Mouse (Mus musculus): Measurements from ENCODE around the gene Gpr146. TPM values are rescaled to one million over a fixed set of nuclear protein-coding genes. Genes with fewer than 3 reads are reported as not detected.
A peak's percentile ranks its signal among the peaks of the same experiment; 100 is the strongest.

The Gpr146 gene
- polyA plus RNA-seq, 1 experiment = 11.7 TPM

DNA sequence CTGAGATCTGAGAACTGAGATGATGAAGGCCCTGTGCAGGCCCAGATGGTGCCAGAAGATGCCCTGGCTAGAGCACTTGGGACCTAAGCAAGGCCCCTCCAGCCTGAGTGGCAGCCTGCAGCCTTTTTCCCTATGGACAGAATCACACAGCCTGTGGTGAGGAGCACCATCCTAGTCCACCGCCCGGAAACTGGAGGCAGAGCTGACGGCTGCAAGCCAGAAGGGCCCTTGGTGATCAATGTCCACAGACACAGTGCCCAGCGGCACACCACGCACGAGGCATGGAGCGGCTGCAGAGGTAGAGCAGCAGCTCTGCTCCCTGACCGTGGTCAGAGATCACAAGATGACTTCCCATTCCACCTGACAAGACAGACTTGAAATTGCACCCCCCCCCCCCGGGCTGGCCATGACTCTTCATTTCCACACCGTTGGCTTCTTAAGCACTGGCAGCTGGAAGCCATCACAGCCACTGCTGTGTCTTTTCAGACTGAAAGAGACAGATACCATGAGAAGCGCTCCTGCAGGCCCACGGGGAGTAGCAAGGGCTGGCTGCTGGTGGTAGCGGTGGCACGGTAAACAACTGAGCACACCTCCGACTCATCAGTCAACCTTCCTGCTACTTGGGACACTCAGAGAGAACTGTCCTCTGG is 34.3 kb downstream of the Gpr146 start:
- Histone ChIP-seq H3K4me3 (no peak overlapping the region), H3K27me3 (ENCODE audit: control insufficient read depth, insufficient read depth, insufficient read length) (no peaks in the 10 kb centered on the region), H3ac (ENCODE audit: control insufficient read depth, insufficient read length) (no peak overlapping the region), H3K4me2 (ENCODE audit: low read depth) (no peak overlapping the region), H3K79me2 (ENCODE audit: control insufficient read depth, insufficient read depth) (no peaks in the 10 kb centered on the region), H3K36me3 (ENCODE audit: control insufficient read depth, insufficient read depth) (no peaks in the 10 kb centered on the region)
- TF ChIP-seq CEBPB (IDR thresholded peaks at IDR 0.05; ENCODE audit: insufficient read depth, poor library complexity, severe bottlenecking) (no peak), MYOD1 (IDR thresholded peaks at IDR 0.05; ENCODE audit: control insufficient read depth in 1 of 3, insufficient read length in 2 of 3, low read depth in 2 of 3) (no peak), SRF (IDR thresholded peaks at IDR 0.05; ENCODE audit: control insufficient read depth, insufficient read length, low read depth) (no peak), MAX (IDR thresholded peaks at IDR 0.05; ENCODE audit: low read depth) (no peak), MYOG (IDR thresholded peaks at IDR 0.05; ENCODE audit: control insufficient read depth in 1 of 3, insufficient read depth in 1 of 3, insufficient read length in 2 of 3, low read depth in 2 of 3) (no peak), TCF3 (IDR thresholded peaks at IDR 0.05; ENCODE audit: insufficient read length, low read depth) (no peak), REST (IDR thresholded peaks at IDR 0.05; ENCODE audit: insufficient read depth, insufficient read length) (no peak), USF1 (IDR thresholded peaks at IDR 0.05; ENCODE audit: low read depth) (no peak), POLR2AphosphoS2 (IDR thresholded peaks at IDR 0.05; ENCODE audit: insufficient read length, low read depth) (no peak), POLR2A (IDR thresholded peaks at IDR 0.05; ENCODE audit: insufficient read length, low read depth) (no peak), E2F4 (IDR thresholded peaks at IDR 0.05; ENCODE audit: insufficient read depth) (no peak), TCF12 (IDR thresholded peaks at IDR 0.05; ENCODE audit: insufficient read depth, poor library complexity, severe bottlenecking) (no peak)

DNA sequence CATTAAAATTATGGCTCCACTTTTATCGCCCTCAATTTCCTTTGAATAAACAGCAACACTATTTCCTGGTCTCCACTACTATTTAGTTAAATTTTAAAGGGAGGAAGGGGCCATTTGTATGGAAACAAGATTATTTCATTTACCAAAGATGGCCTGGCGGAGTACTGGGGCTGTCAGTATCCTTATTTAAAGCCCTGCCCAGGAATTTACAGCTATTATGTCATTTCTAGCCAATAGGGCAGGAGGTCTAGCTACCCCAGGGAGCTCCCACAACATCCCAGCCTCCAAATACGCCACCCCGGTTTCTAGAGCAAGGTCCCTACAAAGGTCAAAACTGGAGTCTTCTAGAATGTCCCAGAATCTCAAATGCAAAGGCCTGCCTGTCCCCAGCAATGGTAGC is 36.0 kb downstream of the Gpr146 start:
- Histone ChIP-seq H3K27me3 (ENCODE audit: control insufficient read depth, insufficient read depth, insufficient read length) (no peaks in the 10 kb centered on the region), H3ac (ENCODE audit: control insufficient read depth, insufficient read length) (no peak overlapping the region), H3K4me3 (no peak overlapping the region), H3K4me2 (ENCODE audit: low read depth) (no peak overlapping the region), H3K79me2 (ENCODE audit: control insufficient read depth, insufficient read depth) (no peaks in the 10 kb centered on the region), H3K36me3 (ENCODE audit: control insufficient read depth, insufficient read depth) (no peaks in the 10 kb centered on the region)
- TF ChIP-seq USF1 (IDR thresholded peaks at IDR 0.05; ENCODE audit: low read depth) = no peak
- no peak for TF ChIP-seq MYOD1 (IDR thresholded peaks at IDR 0.05; ENCODE audit: control insufficient read depth in 1 of 3, insufficient read length in 2 of 3, low read depth in 2 of 3)
- no peak for TF ChIP-seq TCF3 (IDR thresholded peaks at IDR 0.05; ENCODE audit: insufficient read length, low read depth)
- TF ChIP-seq MYOG (IDR thresholded peaks at IDR 0.05; ENCODE audit: control insufficient read depth in 1 of 3, insufficient read depth in 1 of 3, insufficient read length in 2 of 3, low read depth in 2 of 3) = no peak
- TF ChIP-seq POLR2A (IDR thresholded peaks at IDR 0.05; ENCODE audit: insufficient read length, low read depth) = no peak
- no peak for TF ChIP-seq TCF12 (IDR thresholded peaks at IDR 0.05; ENCODE audit: insufficient read depth, poor library complexity, severe bottlenecking)
- TF ChIP-seq MAX (IDR thresholded peaks at IDR 0.05; ENCODE audit: low read depth) = no peak
- no peak for TF ChIP-seq CEBPB (IDR thresholded peaks at IDR 0.05; ENCODE audit: insufficient read depth, poor library complexity, severe bottlenecking)
- TF ChIP-seq E2F4 (IDR thresholded peaks at IDR 0.05; ENCODE audit: insufficient read depth) = no peak
- TF ChIP-seq REST (IDR thresholded peaks at IDR 0.05; ENCODE audit: insufficient read depth, insufficient read length) = no peak
- TF ChIP-seq SRF (IDR thresholded peaks at IDR 0.05; ENCODE audit: control insufficient read depth, insufficient read length, low read depth) = no peak
- TF ChIP-seq POLR2AphosphoS2 (IDR thresholded peaks at IDR 0.05; ENCODE audit: insufficient read length, low read depth) = no peak

DNA sequence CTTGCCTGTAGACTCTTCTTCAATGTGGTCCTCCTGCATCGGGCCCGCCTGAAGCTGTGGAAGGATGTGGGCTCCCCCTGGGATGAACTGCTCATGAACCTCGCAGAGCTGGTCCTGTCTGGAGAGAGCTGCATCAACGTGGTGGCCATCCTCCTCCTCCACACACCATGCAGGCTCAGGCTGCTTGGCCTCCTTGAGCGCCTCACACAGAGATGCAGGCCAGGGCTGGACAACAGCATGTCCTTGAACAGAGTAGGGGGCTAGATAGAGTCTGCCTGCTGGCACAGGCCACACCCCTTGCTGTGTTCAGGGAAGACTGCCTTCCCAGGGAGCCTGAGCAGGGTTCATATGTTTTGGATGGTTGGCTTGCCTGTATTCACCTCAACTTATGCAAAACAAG is 37.5 kb downstream of the Gpr146 start:
- Histone ChIP-seq H3K79me2 (ENCODE audit: control insufficient read depth, insufficient read depth) (no peaks in the 10 kb centered on the region), H3K36me3 (ENCODE audit: control insufficient read depth, insufficient read depth) (no peaks in the 10 kb centered on the region), H3ac (ENCODE audit: control insufficient read depth, insufficient read length) (no peak overlapping the region), H3K4me3 (no peak overlapping the region), H3K27me3 (ENCODE audit: control insufficient read depth, insufficient read depth, insufficient read length) (no peaks in the 10 kb centered on the region), H3K4me2 (ENCODE audit: low read depth) (no peak overlapping the region)
- TF ChIP-seq CEBPB (IDR thresholded peaks at IDR 0.05; ENCODE audit: insufficient read depth, poor library complexity, severe bottlenecking) (no peak), REST (IDR thresholded peaks at IDR 0.05; ENCODE audit: insufficient read depth, insufficient read length) (no peak), E2F4 (IDR thresholded peaks at IDR 0.05; ENCODE audit: insufficient read depth) (no peak), POLR2A (IDR thresholded peaks at IDR 0.05; ENCODE audit: insufficient read length, low read depth) (no peak)

DNA sequence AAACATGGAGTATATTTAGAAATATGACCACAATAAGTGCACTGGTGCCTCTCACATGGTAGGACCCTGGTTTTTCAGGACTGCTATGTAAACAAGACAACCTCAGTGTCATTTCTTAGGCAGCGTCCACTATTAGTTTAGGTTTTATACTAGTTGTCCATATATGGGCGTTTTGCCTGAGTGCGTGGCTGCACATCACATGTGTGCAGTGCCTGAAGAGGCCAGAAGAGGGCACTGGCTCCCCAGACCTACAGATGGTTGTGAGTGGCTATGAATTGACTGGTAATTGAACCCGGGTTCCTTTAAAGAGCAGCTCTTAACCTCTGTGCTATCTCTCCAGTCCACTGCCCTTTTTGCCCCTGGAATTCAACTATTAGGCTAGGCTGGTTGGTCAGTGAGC is 39.4 kb downstream of the Gpr146 start:
- Histone ChIP-seq H3K4me3 (no peak overlapping the region), H3ac (ENCODE audit: control insufficient read depth, insufficient read length) (no peak overlapping the region), H3K27me3 (ENCODE audit: control insufficient read depth, insufficient read depth, insufficient read length) (no peaks in the 10 kb centered on the region), H3K79me2 (ENCODE audit: control insufficient read depth, insufficient read depth) (no peaks in the 10 kb centered on the region), H3K4me2 (ENCODE audit: low read depth) (no peak overlapping the region), H3K36me3 (ENCODE audit: control insufficient read depth, insufficient read depth) (no peaks in the 10 kb centered on the region)
- TF ChIP-seq SRF (IDR thresholded peaks at IDR 0.05; ENCODE audit: control insufficient read depth, insufficient read length, low read depth) (peak; percentile 82), E2F4 (IDR thresholded peaks at IDR 0.05; ENCODE audit: insufficient read depth) (no peak)

DNA sequence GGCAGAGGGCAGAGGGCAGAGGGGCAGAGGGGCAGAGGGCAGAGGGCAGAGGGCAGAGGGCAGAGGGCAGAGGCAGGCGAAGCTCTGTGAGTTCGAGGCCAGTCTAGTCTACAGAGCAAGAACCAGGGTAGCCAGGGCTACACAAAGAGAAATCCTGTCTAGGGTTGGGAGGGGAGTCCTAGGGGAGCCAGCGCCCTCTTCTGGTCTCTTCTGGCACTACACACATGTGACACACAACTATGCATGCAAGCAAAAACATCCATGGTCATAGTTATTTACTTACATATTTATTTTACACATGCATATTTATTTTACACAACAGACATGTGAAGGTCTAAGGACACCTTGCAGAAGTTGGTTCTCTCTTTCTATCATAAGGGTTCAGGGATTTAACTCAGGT is 40.0 kb downstream of the Gpr146 start:
- no peak for TF ChIP-seq USF1 (IDR thresholded peaks at IDR 0.05; ENCODE audit: low read depth)
- TF ChIP-seq SRF (IDR thresholded peaks at IDR 0.05; ENCODE audit: control insufficient read depth, insufficient read length, low read depth) = no peak
- TF ChIP-seq E2F4 (IDR thresholded peaks at IDR 0.05; ENCODE audit: insufficient read depth) = no peak
- TF ChIP-seq TCF3 (IDR thresholded peaks at IDR 0.05; ENCODE audit: insufficient read length, low read depth) = no peak
- H3K36me3 ChIP-seq (ENCODE audit: control insufficient read depth, insufficient read depth) = no peaks in the 10 kb centered on the region
- no peak overlapping the region for H3K4me3 ChIP-seq
- H3K4me2 ChIP-seq (ENCODE audit: low read depth) = no peak overlapping the region
- no peaks in the 10 kb centered on the region for H3K79me2 ChIP-seq (ENCODE audit: control insufficient read depth, insufficient read depth)
- no peaks in the 10 kb centered on the region for H3K27me3 ChIP-seq (ENCODE audit: control insufficient read depth, insufficient read depth, insufficient read length)
- H3ac ChIP-seq (ENCODE audit: control insufficient read depth, insufficient read length) = no peak overlapping the region
